Mouse (Mus musculus) yolk sac, embryonic 10.5 days (tissue): ENCODE data around the gene Chpf.

Experiments
- DNase-seq: peaks from one replicate; pipeline ENCODE4 v3.0.0-alpha.2; 2017; ENCODE audit warnings: low spot score

The Chpf gene

DNA sequence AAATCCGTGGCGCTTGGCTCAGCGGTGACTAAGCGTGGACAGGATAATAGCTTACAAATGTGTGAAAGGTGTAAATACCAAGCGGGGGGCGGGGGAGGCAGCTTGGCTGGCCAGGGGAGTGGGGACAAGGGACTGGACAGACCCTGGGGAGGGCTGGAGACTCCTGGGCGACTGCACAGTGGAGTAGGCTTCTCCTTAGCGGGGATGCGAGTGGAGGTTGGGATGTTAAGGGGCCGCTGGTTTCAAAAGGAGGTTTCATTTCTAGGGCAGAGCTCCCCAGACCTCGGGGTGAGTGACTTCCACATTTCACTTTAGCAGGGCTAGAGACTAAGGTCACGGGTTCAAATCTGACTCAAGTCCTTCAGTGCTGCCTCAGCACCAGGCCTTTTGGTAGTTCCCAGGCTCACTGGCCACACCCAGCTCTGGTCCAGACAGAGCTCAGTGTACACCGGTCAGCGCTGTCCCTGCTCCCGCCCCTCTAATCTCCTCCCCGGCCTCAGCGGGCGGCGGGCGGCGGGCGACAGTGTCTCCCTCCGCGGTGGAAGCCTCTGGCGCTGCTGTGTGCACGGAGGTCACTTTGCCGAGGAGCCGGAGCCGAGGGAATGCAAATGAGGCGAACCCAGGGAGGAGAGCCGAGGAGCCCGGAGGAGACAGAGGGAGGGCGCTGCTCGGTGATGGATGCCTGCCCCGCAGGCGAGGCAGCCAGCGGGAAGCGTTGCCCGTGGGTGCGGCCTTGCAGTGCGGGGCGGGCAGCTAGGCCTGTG is 20.9 kb downstream of the Chpf start:
- DNase-seq: peak; percentile 78

GRCm38 (mm10) chr1:75457710-75458024 is 21.4 kb downstream of the Chpf start:
- no peak for DNase-seq

- no peak for DNase-seq
Observed at GRCm38 (mm10) chr1:75456746-75457564, 22.2 kb downstream of the Chpf start.

DNA sequence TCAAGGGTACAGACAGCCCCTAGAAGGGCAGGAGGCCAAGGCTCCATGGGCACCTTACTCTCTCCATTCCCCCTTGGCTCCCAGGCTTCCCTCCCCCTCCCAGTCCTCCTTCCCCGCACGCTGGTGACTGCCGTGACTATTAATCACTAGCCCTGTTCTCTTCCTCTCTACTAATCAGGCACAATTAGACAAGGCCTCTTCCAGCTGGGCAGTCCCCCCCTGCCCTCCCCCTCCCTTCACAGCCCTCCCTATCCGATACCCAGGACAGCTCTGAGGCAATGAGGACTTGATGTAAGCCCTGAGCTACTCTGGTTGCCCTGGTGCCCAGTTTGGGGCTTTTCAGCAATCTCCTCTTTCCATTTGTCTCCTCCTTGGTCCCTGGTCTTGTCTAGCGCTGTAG is 23.2 kb downstream of the Chpf start:
- no peak for DNase-seq

DNA sequence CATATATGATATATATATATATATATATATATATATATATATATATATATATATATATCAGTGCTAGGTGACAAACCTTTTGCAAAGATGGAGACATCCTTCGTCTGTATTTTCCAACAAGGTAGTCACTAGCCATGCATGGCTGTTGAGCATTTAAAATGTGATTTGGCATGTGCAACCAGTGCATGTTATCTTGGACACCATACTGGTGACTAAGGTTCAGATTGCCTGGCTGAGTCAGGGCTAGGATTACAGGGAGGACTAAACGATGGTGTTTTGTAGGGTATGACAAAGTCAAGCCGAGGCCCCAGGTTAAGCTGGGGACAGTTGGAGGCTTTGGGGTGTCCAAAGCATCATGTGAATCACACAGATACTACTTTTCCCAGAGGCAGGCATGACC is 23.7 kb downstream of the Chpf start:
- DNase-seq: no peak

- no peak for DNase-seq
Observed at GRCm38 (mm10) chr1:75451900-75452299, 27.2 kb downstream of the Chpf start.

- no peak for DNase-seq
Observed at GRCm38 (mm10) chr1:75450314-75451005, 28.6 kb downstream of the Chpf start, which contains the start of gene Asic4. Gene Asic4, plus strand, starts transcription at chr1:75450436.

DNA sequence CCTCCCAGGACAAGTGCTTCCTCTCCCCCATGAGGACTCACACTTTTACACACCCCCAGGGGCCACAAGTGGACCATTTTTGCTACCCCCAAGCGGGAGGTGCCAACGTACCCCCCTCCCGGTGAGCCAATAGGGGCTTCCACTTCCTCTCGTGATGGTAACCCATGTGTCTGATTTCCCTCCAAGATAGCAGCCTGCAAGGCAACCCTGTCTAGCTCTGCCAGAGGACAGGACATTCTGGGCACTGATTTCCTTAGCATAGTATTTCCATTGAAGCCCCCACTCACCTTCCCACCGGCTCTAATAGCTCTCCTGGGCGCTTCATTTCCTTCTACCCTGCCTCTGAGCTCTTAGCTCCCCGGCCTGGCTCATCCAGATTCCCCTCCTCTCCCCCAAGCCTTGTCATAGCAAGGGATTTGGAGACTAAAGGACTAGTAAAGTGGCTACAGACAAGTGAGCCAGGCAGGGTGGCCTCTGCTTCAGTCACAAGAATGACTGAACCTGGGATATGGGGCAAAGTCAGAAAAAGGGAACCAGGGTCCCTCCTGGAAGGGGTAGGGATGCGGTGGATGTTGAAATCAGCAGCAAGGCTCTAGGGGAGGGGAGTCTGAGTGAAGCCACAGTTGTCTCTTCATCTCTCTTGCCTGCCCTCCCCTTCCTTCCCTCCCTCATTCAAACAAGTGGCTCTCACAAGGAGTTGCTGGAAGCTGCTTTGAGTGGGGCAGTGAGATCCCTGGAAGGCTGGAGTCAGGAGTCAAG is 29.6 kb downstream of the Chpf start:
- DNase-seq: no peak

DNA sequence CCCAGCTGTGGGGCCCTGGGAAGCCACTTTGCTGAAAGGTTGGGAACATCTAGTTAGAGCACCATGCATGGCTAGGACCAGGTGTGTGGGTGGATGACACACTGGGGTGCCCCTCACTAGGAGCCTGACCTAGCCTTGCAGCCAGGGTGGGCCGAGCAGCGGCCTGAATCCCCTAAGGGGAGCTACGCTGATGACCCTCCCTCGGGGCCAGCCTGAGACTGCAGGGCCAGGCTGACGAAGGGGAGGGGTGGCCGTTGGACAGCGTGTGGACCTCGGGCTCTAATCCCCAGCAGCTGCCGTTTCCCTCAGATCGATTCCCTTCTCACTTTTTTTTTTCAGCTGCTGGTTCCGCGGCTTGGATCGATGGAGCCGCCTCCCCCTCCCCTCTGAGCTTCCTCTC is 30.2 kb downstream of the Chpf start:
- DNase-seq: no peak

GRCm38 (mm10) chr1:75448052-75448431 is 31.1 kb downstream of the Chpf start:
- no peak for DNase-seq

- DNase-seq: peak; percentile 55
Observed at GRCm38 (mm10) chr1:75447265-75448051, 31.6 kb downstream of the Chpf start.

DNA sequence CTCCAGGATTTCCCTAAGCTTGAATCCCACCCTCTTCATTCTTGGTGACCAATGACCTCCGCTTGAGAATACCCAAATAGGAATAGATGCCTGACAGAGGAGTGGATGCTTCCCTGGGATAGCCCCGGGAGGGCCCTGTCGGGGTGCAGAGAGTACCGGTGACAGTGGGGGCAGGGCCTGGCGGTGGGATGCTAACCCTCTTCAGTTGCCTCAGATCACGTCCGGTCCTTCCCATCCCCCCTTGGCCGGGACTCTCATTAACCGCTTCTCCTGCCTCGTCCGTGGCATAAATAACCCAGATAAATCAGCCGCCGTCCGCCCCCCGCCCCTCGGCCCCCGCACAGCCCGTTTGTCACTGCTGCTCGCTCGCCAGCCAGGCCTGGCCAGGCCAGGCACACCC is 32.5 kb downstream of the Chpf start:
- DNase-seq: peak; percentile 64

- peak; percentile 73 for DNase-seq
Observed at GRCm38 (mm10) chr1:75445751-75446611, 33.1 kb downstream of the Chpf start.

DNA sequence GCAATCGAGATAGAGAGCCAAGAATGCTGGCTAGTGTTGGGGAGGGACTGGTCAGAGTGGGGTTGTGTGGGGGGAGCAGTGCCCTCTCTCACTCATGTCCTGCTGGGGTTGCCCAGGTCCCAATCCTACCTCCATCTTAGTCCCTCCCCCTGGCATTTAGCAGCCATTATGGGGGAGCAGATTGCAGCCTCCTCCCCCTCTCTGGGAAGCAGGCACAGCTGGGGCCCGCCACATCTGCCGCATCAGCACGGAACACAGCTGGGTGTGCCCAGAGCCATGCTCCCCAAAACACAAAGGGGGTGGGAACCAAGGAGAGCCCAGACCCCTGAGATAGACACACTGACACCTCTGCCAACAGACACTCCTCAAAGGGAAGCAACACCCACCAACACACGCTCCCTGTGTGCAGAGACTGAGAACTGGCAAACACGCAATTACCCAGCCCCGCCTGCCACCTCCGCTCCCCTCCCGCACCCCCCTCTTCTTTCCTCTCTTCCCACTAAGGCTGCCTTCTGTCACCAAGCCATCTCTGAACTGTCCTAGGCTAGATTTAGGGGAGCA is 33.9 kb downstream of the Chpf start:
- DNase-seq: no peak

DNA sequence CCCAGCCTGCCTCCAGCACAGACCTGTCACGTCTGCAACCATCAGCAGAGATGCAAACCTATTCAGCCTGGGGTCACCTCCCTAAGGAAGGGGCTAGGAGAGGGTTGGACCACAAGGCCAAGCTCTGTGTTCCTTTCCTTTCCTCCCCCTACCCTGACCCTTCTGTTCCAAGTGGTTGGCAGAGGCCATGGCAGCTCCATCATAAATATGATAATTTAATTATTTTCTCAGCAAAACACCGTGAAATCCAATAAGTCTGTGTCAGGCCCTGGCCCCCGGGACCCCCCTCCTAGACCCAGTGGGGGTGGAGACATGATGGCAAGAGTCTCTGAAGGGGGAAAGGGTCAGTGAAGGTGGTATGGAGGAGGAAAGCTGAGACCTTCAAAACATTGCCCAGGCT is 34.9 kb downstream of the Chpf start:
- no peak for DNase-seq

- no peak for DNase-seq
Observed at GRCm38 (mm10) chr1:75443247-75444024, 35.7 kb downstream of the Chpf start.

- DNase-seq: no peak
Observed at GRCm38 (mm10) chr1:75442811-75443210, 36.3 kb downstream of the Chpf start.

- DNase-seq: no peak
Observed at GRCm38 (mm10) chr1:75442171-75442570, 36.9 kb downstream of the Chpf start.

GRCm38 (mm10) chr1:75441471-75441996 is 37.6 kb downstream of the Chpf start:
- DNase-seq: no peak
